Mouse (Mus musculus) intestine, embryonic 16.5 days (tissue): Measurements from ENCODE around the gene Wdr77. TPM values are rescaled to one million over a fixed set of nuclear protein-coding genes. Genes with fewer than 3 reads are reported as not detected.

Experiments used
- ATAC-seq: fragments of 200-750 bp; cut with Nextera tagmentation; 2 replicates; pipeline ENCODE4 v1.8.0; 2017; ENCODE audit warnings: moderate TSS enrichment, moderate library complexity
- H3K27ac ChIP-seq: fragments of 300-500 bp; sonication (generic); 2 replicates; pipeline ENCODE4 v1.5.1; 2014; ENCODE audit warnings: mild to moderate bottlenecking, low read length
- H3K27me3 ChIP-seq: fragments of 300-500 bp; sonication (generic); replicated peaks from 2 replicates; pipeline ENCODE4 v1.6.1; 2014; ENCODE audit warnings: low read length, control low read depth, mixed read lengths; ENCODE audit not compliant: control insufficient read depth, insufficient read depth
- H3K36me3 ChIP-seq: fragments of 300-500 bp; sonication (generic); 2 replicates; pipeline ENCODE4 v1.6.1; 2014; ENCODE audit warnings: low read length, control low read depth; ENCODE audit not compliant: control insufficient read depth, insufficient read depth
- H3K4me1 ChIP-seq: fragments of 300-500 bp; sonication (generic); 2 replicates; pipeline ENCODE4 v1.6.1; 2014; ENCODE audit warnings: low read length, control low read depth, mixed read lengths; ENCODE audit not compliant: control insufficient read depth, insufficient read depth
- H3K4me2 ChIP-seq: fragments of 300-500 bp; sonication (generic); 2 replicates; pipeline ENCODE4 v1.6.1; 2014; ENCODE audit warnings: low read depth, low read length, control low read depth
- H3K4me3 ChIP-seq: fragments of 300-500 bp; sonication (generic); 2 replicates; pipeline ENCODE4 v1.5.1; 2014; ENCODE audit warnings: mild to moderate bottlenecking, low read length
- H3K9ac ChIP-seq: fragments of 300-500 bp; sonication (generic); 2 replicates; pipeline ENCODE4 v1.6.1; 2014; ENCODE audit warnings: low read depth, low read length
- H3K9me3 ChIP-seq: fragments of 300-500 bp; sonication (generic); 2 replicates; pipeline ENCODE4 v1.6.1; 2016; ENCODE audit warnings: low read length, control low read depth; ENCODE audit not compliant: control insufficient read depth
- WGBS: fragments of 180-500 bp; shearing (Covaris S2); extraction: QIAGEN DNeasy Blood & Tissue Kit; methylation state at CpG from one replicate; pipeline ENCODE4 v1.1.7; 2014; 5-methylcytosine and 5-hydroxymethylcytosine counted together
- polyA plus RNA-seq: library from polyadenylated mRNA; unstranded; fragments of >200 nt; fragmentation: Nextera tagmentation; extraction: Ambion mirVana; gene quantifications from 2 replicates; pipeline ENCODE4 v1.2.1, GENCODE M21; 2015

The Wdr77 gene
- polyA plus RNA-seq, 1 experiment from 2014 or later = 118 TPM

DNA sequence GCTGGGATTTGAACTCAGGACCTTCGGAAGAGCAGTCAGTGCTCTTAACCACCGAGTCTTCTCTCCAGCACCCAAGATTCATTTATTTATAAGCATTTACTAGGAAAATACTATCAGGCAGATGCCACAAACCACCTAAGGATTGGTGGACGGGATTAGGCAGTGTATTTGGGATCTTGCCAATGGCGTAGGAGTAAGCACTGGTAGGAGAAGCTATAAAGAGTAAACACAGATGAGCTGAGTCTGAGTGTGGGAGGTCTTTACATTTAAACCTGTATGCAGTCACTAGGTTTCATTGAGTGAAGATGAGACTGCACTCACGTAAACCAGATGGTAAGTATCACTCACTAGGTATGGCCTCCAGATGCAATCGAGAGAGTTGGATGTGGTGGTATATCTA lies 25.2 kb upstream of the Wdr77 start:
- no peak for ATAC-seq

DNA sequence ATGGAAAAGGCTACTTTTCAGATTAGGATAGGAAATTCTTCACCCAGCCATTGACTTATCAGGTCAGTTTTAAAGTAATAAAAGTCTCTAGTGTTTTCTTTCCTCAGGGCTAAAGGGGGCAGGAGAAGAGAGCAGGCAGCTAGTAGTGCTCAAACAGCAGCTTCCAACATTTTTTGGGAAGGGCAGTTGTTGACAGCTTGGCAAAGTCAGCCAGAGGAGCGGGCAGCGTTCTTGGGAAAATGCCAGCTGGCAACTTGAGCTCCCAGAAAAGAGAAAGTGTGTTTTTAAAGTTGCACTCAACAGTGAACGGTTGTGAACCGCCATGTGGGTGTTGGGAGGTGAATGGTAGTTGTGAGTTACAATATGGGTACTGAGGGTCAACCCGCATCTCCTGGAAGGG lies 24.1 kb upstream of the Wdr77 start:
- WGBS = 77% methylated on average over 5 of the region's 5 CpGs
- ATAC-seq = no peak
- no peak overlapping the region for H3K9ac ChIP-seq
- H3K9me3 ChIP-seq = no peaks in the 10 kb centered on the region
- no peaks in the 10 kb centered on the region for H3K36me3 ChIP-seq
- no peak overlapping the region for H3K4me2 ChIP-seq
- H3K4me1 ChIP-seq = no peaks in the 10 kb centered on the region
- H3K27ac ChIP-seq = no peak overlapping the region
- H3K27me3 ChIP-seq = no peaks in the 10 kb centered on the region
- no peak overlapping the region for H3K4me3 ChIP-seq

More for the DNA sequence above, 25.2 kb upstream of the Wdr77 start:
- Histone ChIP-seq H3K9ac (no peak overlapping the region), H3K4me2 (no peak overlapping the region), H3K4me1 (no peaks in the 10 kb centered on the region), H3K36me3 (no peaks in the 10 kb centered on the region), H3K9me3 (no peaks in the 10 kb centered on the region), H3K4me3 (no peak overlapping the region), H3K27ac (no peak overlapping the region), H3K27me3 (no peaks in the 10 kb centered on the region)
- 90% methylated on average over 6 of the region's 6 CpGs for WGBS

DNA sequence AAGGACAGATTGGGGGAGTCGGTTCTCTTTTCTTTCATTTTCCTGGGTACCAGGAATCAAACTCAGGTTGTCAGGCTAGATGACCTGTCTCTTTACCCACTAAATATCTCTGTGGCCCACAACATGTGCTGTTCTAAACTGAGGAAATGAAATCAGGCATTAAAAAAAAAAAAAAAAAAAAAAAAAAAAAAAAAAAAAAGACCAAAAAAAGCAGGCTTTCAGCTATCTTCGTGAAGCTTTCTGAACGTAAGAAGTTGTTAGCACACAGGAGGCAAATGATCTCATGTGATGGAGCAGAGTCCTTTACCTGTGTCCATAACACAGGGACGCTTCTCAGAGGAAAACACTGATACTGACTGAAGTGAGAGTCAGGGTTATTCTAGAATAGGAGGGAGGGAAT lies 23.1 kb upstream of the Wdr77 start:
- Histone ChIP-seq H3K9ac (no peak overlapping the region), H3K4me2 (no peak overlapping the region), H3K4me1 (no peaks in the 10 kb centered on the region), H3K27me3 (no peaks in the 10 kb centered on the region), H3K36me3 (peaks cover 3% of the 10 kb centered on the region; the same call in 1 of the 2 replicates), H3K27ac (no peak overlapping the region), H3K9me3 (no peaks in the 10 kb centered on the region), H3K4me3 (no peak overlapping the region)
- 89% methylated on average over 4 of the region's 4 CpGs for WGBS
- no peak for ATAC-seq

GRCm38 (mm10) chr3:105951348-105951747 lies 7.8 kb upstream of the Wdr77 start:
- Histone ChIP-seq H3K36me3 (peaks cover 25% of the 10 kb centered on the region), H3K9me3 (no peaks in the 10 kb centered on the region), H3K4me1 (no peaks in the 10 kb centered on the region), H3K4me3 (no peak overlapping the region), H3K27ac (no peak overlapping the region), H3K4me2 (no peak overlapping the region), H3K27me3 (no peaks in the 10 kb centered on the region), H3K9ac (no peak overlapping the region)
- 93% methylated on average over 7 of the region's 7 CpGs for WGBS
- no peak for ATAC-seq

GRCm38 (mm10) chr3:105957235-105957634 lies 1.9 kb upstream of the Wdr77 start:
- H3K4me2 ChIP-seq = peak overlapping the region; percentile 5; the same call in 1 of the 2 replicates
- H3K9ac ChIP-seq = no peak overlapping the region
- ATAC-seq = no peak
- H3K4me1 ChIP-seq = peaks cover 14% of the 10 kb centered on the region
- H3K9me3 ChIP-seq = no peaks in the 10 kb centered on the region
- H3K27ac ChIP-seq = no peak overlapping the region
- no peak overlapping the region for H3K4me3 ChIP-seq
- WGBS = 96% methylated on average over 1 of the region's 1 CpGs
- peaks cover 3% of the 10 kb centered on the region for H3K36me3 ChIP-seq
- H3K27me3 ChIP-seq = no peaks in the 10 kb centered on the region

DNA sequence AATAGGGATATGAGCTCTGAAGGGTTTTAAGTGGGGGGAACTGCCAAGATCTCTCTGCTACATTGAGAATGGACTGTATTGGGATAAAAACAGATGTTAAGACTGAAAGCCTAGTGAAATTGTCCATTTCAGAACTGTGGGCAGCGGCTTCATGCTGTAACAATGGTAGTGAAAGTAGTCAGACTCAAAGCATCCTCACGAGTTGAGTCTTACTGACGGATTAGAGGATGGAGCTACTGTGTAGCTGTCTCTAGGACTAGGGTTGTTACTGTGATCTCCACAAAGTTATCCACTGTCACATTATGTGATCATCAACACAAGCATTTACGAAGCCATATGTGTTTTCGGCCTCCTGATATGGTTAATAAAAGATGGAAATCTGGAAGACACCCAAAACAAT lies 965 bp upstream of the Wdr77 start:
- H3K9ac ChIP-seq = peak overlapping the region; percentile 96
- H3K4me3 ChIP-seq = peak overlapping the region; percentile 92
- H3K9me3 ChIP-seq = no peaks in the 10 kb centered on the region
- H3K36me3 ChIP-seq = peaks cover 4% of the 10 kb centered on the region
- no peak overlapping the region for H3K27ac ChIP-seq
- peak overlapping the region; percentile 78 for H3K4me2 ChIP-seq
- whole genome bisulfite sequencing = 37% methylated on average over 5 of the region's 5 CpGs
- no peak for ATAC-seq
- H3K4me1 ChIP-seq = peaks cover 14% of the 10 kb centered on the region
- H3K27me3 ChIP-seq = no peaks in the 10 kb centered on the region

GRCm38 (mm10) chr3:105959585-105959984 lies 416 bp downstream of the Wdr77 start:
- Histone ChIP-seq H3K9ac (peak overlapping the region; percentile 97), H3K4me1 (peaks cover 14% of the 10 kb centered on the region), H3K4me3 (peak overlapping the region; percentile 92), H3K36me3 (peaks cover 10% of the 10 kb centered on the region), H3K27me3 (no peaks in the 10 kb centered on the region), H3K27ac (peak overlapping the region; percentile 41; the same call in 1 of the 2 replicates), H3K9me3 (no peaks in the 10 kb centered on the region), H3K4me2 (peak overlapping the region; percentile 75)
- peak; percentile 65 for ATAC-seq
- WGBS = under 1% methylated on average over 26 of the region's 26 CpGs

GRCm38 (mm10) chr3:105959999-105960398 lies 830 bp downstream of the Wdr77 start, which contains the start of gene Atp5f1:
Gene Atp5f1 (minus strand): TSS chr3:105960099.
- ATAC-seq = no peak
- Histone ChIP-seq H3K4me3 (peak within 1 kb of the TSS; percentile 92), H3K27me3 (no peaks in the 10 kb centered on the region), H3K27ac (peak within 1 kb of the TSS; percentile 93), H3K36me3 (peaks cover 12% of the 10 kb centered on the region), H3K4me1 (peaks cover 14% of the 10 kb centered on the region), H3K9ac (peak within 1 kb of the TSS; percentile 97), H3K4me2 (peak within 1 kb of the TSS; percentile 75), H3K9me3 (no peaks in the 10 kb centered on the region)
- 3% methylated on average over 6 of the region's 6 CpGs for WGBS

DNA sequence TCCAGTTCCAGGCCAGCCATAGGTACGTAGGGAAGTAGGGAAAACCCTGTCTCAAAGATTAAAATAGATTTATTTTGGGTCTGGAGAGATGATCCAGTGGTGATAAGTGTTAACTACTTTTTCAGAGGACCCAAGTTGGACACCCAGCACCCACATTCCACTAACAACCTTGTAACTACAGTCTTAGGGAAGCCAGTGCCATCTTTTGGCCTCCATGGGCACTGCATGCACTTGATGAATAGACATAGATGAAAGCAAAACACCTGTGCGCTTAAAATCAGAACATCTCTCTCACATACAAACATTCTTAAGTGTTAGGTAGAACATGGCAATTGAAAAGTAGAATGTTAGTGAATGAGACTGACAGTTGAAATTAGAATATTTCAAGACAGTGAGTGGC lies 1.5 kb downstream of the Wdr77 start:
- peak overlapping the region; percentile 92; the same call in 1 of the 2 replicates for H3K4me3 ChIP-seq
- no peak overlapping the region for H3K27ac ChIP-seq
- no peaks in the 10 kb centered on the region for H3K9me3 ChIP-seq
- H3K4me1 ChIP-seq = peaks cover 14% of the 10 kb centered on the region
- no peak overlapping the region for H3K9ac ChIP-seq
- no peak overlapping the region; the same call in 1 of the 2 replicates for H3K4me2 ChIP-seq
- H3K27me3 ChIP-seq = no peaks in the 10 kb centered on the region
- 96% methylated on average over 2 of the region's 2 CpGs for WGBS
- no peak for ATAC-seq
- peaks cover 19% of the 10 kb centered on the region for H3K36me3 ChIP-seq

DNA sequence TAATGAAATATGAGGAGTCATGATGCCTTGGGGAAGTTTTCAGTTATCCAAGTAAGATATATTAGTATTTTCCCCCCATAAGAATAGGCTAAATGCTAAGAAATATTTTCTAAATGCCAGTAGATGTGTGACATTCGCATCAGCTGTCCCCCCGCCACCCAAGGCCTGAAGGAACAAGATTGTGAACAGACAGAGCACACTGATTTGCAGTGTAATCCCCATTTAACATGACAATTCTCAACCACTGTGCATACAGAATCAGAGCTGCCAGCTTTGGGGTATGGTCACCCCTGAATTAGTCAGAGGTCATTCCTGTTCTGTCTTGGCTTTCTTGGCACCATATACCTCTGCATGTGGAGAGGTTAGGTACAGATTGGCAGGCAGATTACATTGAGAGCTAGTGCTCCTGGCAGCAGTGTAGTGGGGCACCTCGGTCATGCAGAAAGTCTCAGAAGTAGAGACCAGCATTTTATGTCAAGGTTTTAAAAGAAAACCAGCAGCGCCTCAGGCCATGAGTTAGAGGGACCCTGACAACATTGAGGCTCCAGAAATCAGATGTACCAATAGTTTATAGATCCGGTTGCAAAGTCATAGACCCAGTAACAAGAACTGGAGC lies 12.8 kb downstream of the Wdr77 start:
- no peaks in the 10 kb centered on the region for H3K27me3 ChIP-seq
- no peak overlapping the region for H3K4me3 ChIP-seq
- no peaks in the 10 kb centered on the region for H3K9me3 ChIP-seq
- ATAC-seq = no peak
- no peaks in the 10 kb centered on the region for H3K4me1 ChIP-seq
- peaks cover 10% of the 10 kb centered on the region; the same call in 1 of the 2 replicates for H3K36me3 ChIP-seq
- no peak overlapping the region for H3K4me2 ChIP-seq
- no peak overlapping the region for H3K27ac ChIP-seq
- no peak overlapping the region for H3K9ac ChIP-seq
- WGBS = 82% methylated on average over 5 of the region's 5 CpGs
